Mouse (Mus musculus): ENCODE data around the gene Nktr.

Nktr gene

GRCm38 (mm10) chr9:121718792-121719318 is at the start of gene Nktr:
TSS of gene Nktr (plus strand) at chr9:121719169.
- peak; percentile 99 for DNase-seq (ENCODE audit: low read depth, low spot score)

- peak; percentile 67 for DNase-seq (ENCODE audit: low read depth, low spot score)
Observed at GRCm38 (mm10) chr9:121669348-121669791, 49.6 kb upstream of the Nktr start.

GRCm38 (mm10) chr9:121671300-121671699 is 47.7 kb upstream of the Nktr start:
- peak; percentile 66 for DNase-seq (ENCODE audit: low read depth, low spot score)

- no peak for DNase-seq (ENCODE audit: low read depth, low spot score)
Observed at GRCm38 (mm10) chr9:121672311-121672710, 46.7 kb upstream of the Nktr start.

GRCm38 (mm10) chr9:121673716-121674115 is 45.3 kb upstream of the Nktr start:
- DNase-seq (ENCODE audit: low read depth, low spot score), result no peak

GRCm38 (mm10) chr9:121675011-121675410 is 44.0 kb upstream of the Nktr start:
- DNase-seq (ENCODE audit: low read depth, low spot score), result no peak

- no peak for DNase-seq (ENCODE audit: low read depth, low spot score)
Observed at GRCm38 (mm10) chr9:121675556-121675955, 43.4 kb upstream of the Nktr start.

- no peak for DNase-seq (ENCODE audit: low read depth, low spot score)
Observed at GRCm38 (mm10) chr9:121677069-121677468, 41.9 kb upstream of the Nktr start.

GRCm38 (mm10) chr9:121677476-121677875 is 41.5 kb upstream of the Nktr start:
- no peak for DNase-seq (ENCODE audit: low read depth, low spot score)

GRCm38 (mm10) chr9:121679549-121679948 is 39.4 kb upstream of the Nktr start:
- DNase-seq (ENCODE audit: low read depth, low spot score), result peak; percentile 47

- no peak for DNase-seq (ENCODE audit: low read depth, low spot score)
Observed at GRCm38 (mm10) chr9:121681191-121681590, 37.8 kb upstream of the Nktr start.

- no peak for DNase-seq (ENCODE audit: low read depth, low spot score)
Observed at GRCm38 (mm10) chr9:121682037-121682680, 36.8 kb upstream of the Nktr start.

- DNase-seq (ENCODE audit: low read depth, low spot score), result no peak
Observed at GRCm38 (mm10) chr9:121684702-121685101, 34.3 kb upstream of the Nktr start.

- no peak for DNase-seq (ENCODE audit: low read depth, low spot score)
Observed at GRCm38 (mm10) chr9:121690200-121690651, 28.7 kb upstream of the Nktr start.

- no peak for DNase-seq (ENCODE audit: low read depth, low spot score)
Observed at GRCm38 (mm10) chr9:121690734-121691133, 28.2 kb upstream of the Nktr start.

GRCm38 (mm10) chr9:121694736-121695135 is 24.2 kb upstream of the Nktr start:
- no peak for DNase-seq (ENCODE audit: low read depth, low spot score)

GRCm38 (mm10) chr9:121696626-121697025 is 22.3 kb upstream of the Nktr start:
- no peak for DNase-seq (ENCODE audit: low read depth, low spot score)

GRCm38 (mm10) chr9:121697150-121698049 is 21.6 kb upstream of the Nktr start:
- no peak for DNase-seq (ENCODE audit: low read depth, low spot score)

GRCm38 (mm10) chr9:121704261-121704645 is 14.7 kb upstream of the Nktr start:
- no peak for DNase-seq (ENCODE audit: low read depth, low spot score)

- peak; percentile 94 for DNase-seq (ENCODE audit: low read depth, low spot score)
Observed at GRCm38 (mm10) chr9:121704646-121705625, 14.0 kb upstream of the Nktr start, which contains the start of gene Sec22c. TSS of gene Sec22c (minus strand) at chr9:121705490.

GRCm38 (mm10) chr9:121706029-121706675 is 12.8 kb upstream of the Nktr start:
- DNase-seq (ENCODE audit: low read depth, low spot score), result no peak

All from ES-CJ7 (cell line).